ENCODE assay signal across 34 mouse cellular contexts in genomic region chr2:11597906-11598305, GRCm38 (mm10). TPM values are rescaled to one million over a fixed set of nuclear protein-coding genes. Genes with fewer than 3 reads are reported as not detected.
DNase-seq lines count a peak whose midpoint lies in the region; ATAC-seq lines count a peak whose summit lies in the region.
"Had no signal": no experiment of that assay in that cellular context is flagged by ENCODE, and none has a peak within 500 bp of the region (broad histone marks: within the 10 kb centered on the region; RNA-seq: fewer than 3 reads in every experiment).

No protein-coding gene starts in this region.

- H3K4me3 ChIP-seq in kidney, embryonic 14.5 days (ENCODE audit: low read length) = no peak overlapping the region
- H3K4me3 ChIP-seq in megakaryocyte, embryonic 14.5 days (replicated peaks) = peak overlapping the region; percentile 62
- H3K4me3 ChIP-seq in midbrain, embryonic 11.5 days (ENCODE audit: low read depth, low read length) = no peak overlapping the region
- H3K4me3 ChIP-seq: embryonic facial prominence, embryonic 12.5 days; embryonic facial prominence, embryonic 15.5 days; gastrocnemius, adult 2 months; heart, embryonic 13.5 days had no signal

- H3K27me3 ChIP-seq in kidney, embryonic 14.5 days (ENCODE audit: control insufficient read depth, insufficient read depth, low read length) = no peaks in the 10 kb centered on the region
- no peaks in the 10 kb centered on the region for H3K27me3 ChIP-seq in megakaryocyte, embryonic 14.5 days (replicated peaks)
- no peaks in the 10 kb centered on the region for H3K27me3 ChIP-seq in midbrain, embryonic 11.5 days (ENCODE audit: control insufficient read depth, insufficient read depth, low read length)
- H3K27me3 ChIP-seq: embryonic facial prominence, embryonic 12.5 days; embryonic facial prominence, embryonic 15.5 days; heart, embryonic 13.5 days had no signal

- H3K4me2 ChIP-seq in kidney, embryonic 14.5 days (replicated peaks; ENCODE audit: low read depth, low read length) = no peak overlapping the region
- no peak overlapping the region for H3K4me2 ChIP-seq in midbrain, embryonic 11.5 days
- H3K4me2 ChIP-seq: embryonic facial prominence, embryonic 12.5 days; embryonic facial prominence, embryonic 15.5 days; heart, embryonic 13.5 days had no signal

- H3K27ac ChIP-seq in kidney, embryonic 14.5 days (ENCODE audit: low read depth, low read length) = no peak overlapping the region
- H3K27ac ChIP-seq in midbrain, embryonic 11.5 days (ENCODE audit: low read depth, low read length) = no peak overlapping the region
- H3K27ac ChIP-seq: embryonic facial prominence, embryonic 12.5 days; embryonic facial prominence, embryonic 15.5 days; gastrocnemius, adult 2 months; heart, embryonic 13.5 days had no signal

- no peak overlapping the region for H3K9ac ChIP-seq in kidney, embryonic 14.5 days (ENCODE audit: low read depth, low read length)
- no peak overlapping the region for H3K9ac ChIP-seq in midbrain, embryonic 11.5 days (ENCODE audit: low read length)
- H3K9ac ChIP-seq: embryonic facial prominence, embryonic 12.5 days; embryonic facial prominence, embryonic 15.5 days; forebrain, postnatal 0 days; heart, embryonic 13.5 days had no signal

- no peaks in the 10 kb centered on the region for H3K9me3 ChIP-seq in kidney, embryonic 14.5 days (ENCODE audit: control insufficient read depth, low read length)
- H3K9me3 ChIP-seq in megakaryocyte, embryonic 14.5 days = no peaks in the 10 kb centered on the region
- no peaks in the 10 kb centered on the region for H3K9me3 ChIP-seq in midbrain, embryonic 11.5 days (ENCODE audit: control insufficient read depth, low read length)
- H3K9me3 ChIP-seq: embryonic facial prominence, embryonic 12.5 days; embryonic facial prominence, embryonic 15.5 days; heart, embryonic 13.5 days had no signal

- H3K36me3 ChIP-seq in kidney, embryonic 14.5 days (ENCODE audit: control insufficient read depth, insufficient read depth, low read length) = peaks cover 64% of the 10 kb centered on the region
- H3K36me3 ChIP-seq in megakaryocyte, embryonic 14.5 days (replicated peaks; ENCODE audit: low read length) = peaks cover 80% of the 10 kb centered on the region
- peaks cover 32% of the 10 kb centered on the region for H3K36me3 ChIP-seq in midbrain, embryonic 11.5 days (ENCODE audit: control insufficient read depth, insufficient read depth, low read length)

- WGBS in kidney, embryonic 14.5 days = 96% methylated on average over 7 of the region's 7 CpGs
- WGBS in midbrain, embryonic 11.5 days = 98% methylated on average over 7 of the region's 7 CpGs

- peak; percentile 10 for DNase-seq in kidney, adult 18-20 months
- peak; percentile 64 for DNase-seq in kidney, adult 9 months
- no peak for DNase-seq in kidney, postnatal 10 days
- DNase-seq in kidney, postnatal 36 days = peak; percentile 60 to 67
- no peak for DNase-seq in midbrain, embryonic 11.5 days (ENCODE audit: low spot score, missing footprints)
- DNase-seq: adrenal gland, adult 2 months; adrenal gland, postnatal 14 days; cerebellum, adult 11 months; cerebellum, adult 2 months; cerebellum, adult 9-11 months; cerebellum, postnatal 25 days; forebrain, postnatal 0 days; gastrocnemius, adult 2 months; gastrocnemius, postnatal 14 days; heart, adult 18-20 months; heart, postnatal 14 days; heart, postnatal 4 days had no signal

- H3K4me1 ChIP-seq in kidney, embryonic 14.5 days (ENCODE audit: control insufficient read depth, insufficient read depth, low read length) = peaks cover 8% of the 10 kb centered on the region; the same call in 1 of the 2 replicates
- peaks cover 67% of the 10 kb centered on the region for H3K4me1 ChIP-seq in megakaryocyte, embryonic 14.5 days
- H3K4me1 ChIP-seq in midbrain, embryonic 11.5 days (ENCODE audit: control insufficient read depth, insufficient read depth, low read length) = peaks cover 6% of the 10 kb centered on the region

- ATAC-seq in kidney, embryonic 14.5 days (ENCODE audit: low FRiP score, low TSS enrichment) = no peak
- no peak for ATAC-seq in megakaryocyte, adult 5-6 weeks (ENCODE audit: poor library complexity, severe bottlenecking)
- ATAC-seq in midbrain, embryonic 11.5 days (ENCODE audit: low FRiP score) = no peak
- ATAC-seq: CD4-positive, CD25-positive, alpha-beta regulatory T cell, adult 4 months; forebrain, embryonic 14.5 days; forebrain, postnatal 0 days had no signal

RNA-seq across cellular contexts. Expression of gene Rbm17, which starts 6.0 kb away (rescaled TPM):
- 154 and 165 TPM in 2 replicates for polyA plus RNA-seq in kidney, embryonic 14.5 days (2014; fragmentation: Nextera tagmentation; extraction: Ambion mirVana)
- polyA plus RNA-seq in megakaryocyte, embryonic 14.5 days (2012; ENCODE audit: insufficient read depth, low replicate concordance) = 21.6 and 123 TPM in 2 replicates
- 105 and 115 TPM in 2 replicates for total RNA-seq in megakaryocyte, adult 5-6 weeks (2015)
- 122 and 124 TPM in 2 replicates for total RNA-seq in megakaryocyte, adult 5-6 weeks (2017)
- 187 and 205 TPM in 2 replicates for polyA plus RNA-seq in midbrain, embryonic 11.5 days (2014; fragmentation: Nextera tagmentation; extraction: Ambion mirVana)

RNA-seq across cellular contexts. Expression of gene Gm17490, which starts 28.2 kb away (rescaled TPM):
- not detected in 2 replicates for polyA plus RNA-seq in kidney, embryonic 14.5 days (2014; fragmentation: Nextera tagmentation; extraction: Ambion mirVana)
- not detected in 2 replicates for polyA plus RNA-seq in megakaryocyte, embryonic 14.5 days (2012; ENCODE audit: insufficient read depth, low replicate concordance)
- total RNA-seq in megakaryocyte, adult 5-6 weeks (2015) = not detected in 2 replicates
- total RNA-seq in megakaryocyte, adult 5-6 weeks (2017) = not detected in 2 replicates
- not detected in 2 replicates for polyA plus RNA-seq in midbrain, embryonic 11.5 days (2014; fragmentation: Nextera tagmentation; extraction: Ambion mirVana)
- total RNA-seq: adrenal gland, adult 2 months; adrenal gland, postnatal 14 days; adrenal gland, postnatal 4 days; common myeloid progenitor, adult 5-6 weeks; forebrain, postnatal 0 days; gastrocnemius, adult 2 months; gastrocnemius, postnatal 14 days; gastrocnemius, postnatal 4 days; heart, adult 18-20 months; heart, postnatal 14 days; heart, postnatal 4 days; MEL had no signal
- polyA plus RNA-seq: adrenal gland, adult 2 months; C2C12; CD4-positive, CD25-positive, alpha-beta regulatory T cell, adult 4 months; cerebellum, adult 2 months; embryonic facial prominence, embryonic 12.5 days; embryonic facial prominence, embryonic 15.5 days; forebrain, embryonic 11.5 days; forebrain, embryonic 14.5 days; forebrain, postnatal 0 days; frontal cortex, adult 2 months; heart, embryonic 13.5 days; heart, embryonic 16.5 days; hindbrain, embryonic 11.5 days had no signal

RNA-seq across cellular contexts. Expression of gene Pfkfb3, which starts 44.0 kb away (rescaled TPM):
- polyA plus RNA-seq in kidney, embryonic 14.5 days (2014; fragmentation: Nextera tagmentation; extraction: Ambion mirVana) = 10.5 and 11.2 TPM in 2 replicates
- polyA plus RNA-seq in megakaryocyte, embryonic 14.5 days (2012; ENCODE audit: insufficient read depth, low replicate concordance) = 5.8 and 10.6 TPM in 2 replicates
- 24.5 and 31.3 TPM in 2 replicates for total RNA-seq in megakaryocyte, adult 5-6 weeks (2015)
- 22.1 and 23.0 TPM in 2 replicates for total RNA-seq in megakaryocyte, adult 5-6 weeks (2017)
- 13.8 TPM in 2 replicates for polyA plus RNA-seq in midbrain, embryonic 11.5 days (2014; fragmentation: Nextera tagmentation; extraction: Ambion mirVana)

RNA-seq across cellular contexts. Expression of gene Il2ra, which starts 44.7 kb away (rescaled TPM):
- not detected in 2 replicates for polyA plus RNA-seq in kidney, embryonic 14.5 days (2014; fragmentation: Nextera tagmentation; extraction: Ambion mirVana)
- polyA plus RNA-seq in megakaryocyte, embryonic 14.5 days (2012; ENCODE audit: insufficient read depth, low replicate concordance) = not detected in 2 replicates
- total RNA-seq in megakaryocyte, adult 5-6 weeks (2015) = 0.42 and 0.75 TPM in 2 replicates
- total RNA-seq in megakaryocyte, adult 5-6 weeks (2017) = not detected in 2 replicates
- not detected in 2 replicates for polyA plus RNA-seq in midbrain, embryonic 11.5 days (2014; fragmentation: Nextera tagmentation; extraction: Ambion mirVana)
- total RNA-seq: common myeloid progenitor, adult 5-6 weeks; forebrain, postnatal 0 days; heart, postnatal 4 days; MEL had no signal
- polyA plus RNA-seq: adrenal gland, adult 2 months; C2C12; embryonic facial prominence, embryonic 12.5 days; embryonic facial prominence, embryonic 15.5 days; forebrain, embryonic 11.5 days; forebrain, embryonic 14.5 days; forebrain, postnatal 0 days; hindbrain, embryonic 11.5 days had no signal

Comparison
In these comparisons a context has a peak if more than half of its experiments do, and no peak if none do; other contexts are left out.
1. DNase-seq: peak in kidney, adult 18-20 months (single experiment), kidney, adult 9 months (single experiment) and kidney, postnatal 36 days (2 of 2); none in kidney, postnatal 10 days (single experiment) and midbrain, embryonic 11.5 days (single experiment).